Mouse (Mus musculus) stomach, postnatal 0 days (tissue): ENCODE data around the gene Axl.

Experiments used
- CTCF ChIP-seq: IDR thresholded peaks from 2 replicates; pipeline ENCODE4 v1.5.1; 2016; ENCODE audit warnings: antibody characterized with exemption, low read depth, mild to moderate bottlenecking, moderate library complexity
- EP300 ChIP-seq: optimal IDR thresholded peaks from 2 replicates; pipeline ENCODE3; 2016; ENCODE audit warnings: antibody characterized with exemption

DNA sequence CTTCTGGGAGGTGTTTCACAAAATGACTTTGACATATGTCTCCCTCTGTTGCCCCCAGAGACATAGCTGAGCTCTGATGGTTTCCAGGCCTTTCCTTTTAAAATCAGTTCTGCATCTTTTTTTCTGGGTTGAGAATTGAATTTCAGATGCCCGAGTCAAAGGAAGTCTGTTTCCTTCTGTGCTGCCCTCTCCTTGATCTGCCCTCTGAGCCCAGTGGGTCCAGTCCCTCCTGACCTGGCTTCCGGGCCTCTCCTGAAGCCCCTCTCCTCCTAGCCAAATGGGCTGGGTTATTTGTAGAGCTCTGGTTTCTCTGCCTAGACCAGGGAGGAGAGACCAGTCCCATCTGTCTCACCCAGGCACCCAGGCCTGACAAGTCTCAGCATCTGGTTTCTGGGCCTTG, 41.7 kb upstream of the Axl start:
- TF ChIP-seq EP300 (no peak), CTCF (no peak)
